16 mouse cellular contexts compared by ENCODE assay signal in genomic region chr16:70881098-70881850, GRCm38 (mm10).
DNase-seq lines count a peak whose midpoint lies in the region; ATAC-seq and TF ChIP-seq lines count a peak whose summit lies in the region.
"Had no signal": no experiment of that assay in that cellular context is flagged by ENCODE, and none has a peak within 500 bp of the region (broad histone marks: within the 10 kb centered on the region; RNA-seq: fewer than 3 reads in every experiment).

No protein-coding gene starts in this region.

- H3K36me3 ChIP-seq in hindbrain, embryonic 12.5 days, result no peaks in the 10 kb centered on the region
- H3K36me3 ChIP-seq in hindbrain, embryonic 11.5 days (ENCODE audit: control insufficient read depth, insufficient read depth, low read length), result no peaks in the 10 kb centered on the region
- H3K36me3 ChIP-seq in forebrain, postnatal 0 days (ENCODE audit: insufficient read depth), result no peaks in the 10 kb centered on the region
- H3K36me3 ChIP-seq in midbrain, embryonic 14.5 days (ENCODE audit: control insufficient read depth, insufficient read depth, low read length), result no peaks in the 10 kb centered on the region
- no peaks in the 10 kb centered on the region for H3K36me3 ChIP-seq in heart, embryonic 12.5 days
- H3K36me3 ChIP-seq: embryonic facial prominence, embryonic 13.5 days; heart, embryonic 13.5 days; lung, embryonic 15.5 days had no signal

- no peak for ATAC-seq in hindbrain, embryonic 12.5 days (ENCODE audit: low FRiP score)
- no peak for ATAC-seq in hindbrain, embryonic 11.5 days (ENCODE audit: low FRiP score)
- peak; percentile 81 for ATAC-seq in forebrain, postnatal 0 days
- ATAC-seq in midbrain, embryonic 14.5 days (ENCODE audit: low FRiP score, low TSS enrichment), result no peak; the same call in 1 of the 2 replicates
- no peak for ATAC-seq in heart, embryonic 12.5 days (ENCODE audit: insufficient number of reproducible peaks, low FRiP score)
- ATAC-seq in activated CD4-positive, CD25-positive, alpha-beta regulatory T cell, adult 4 months, result no peak

- H3K9ac ChIP-seq in hindbrain, embryonic 12.5 days, result no peak overlapping the region
- H3K9ac ChIP-seq in hindbrain, embryonic 11.5 days (ENCODE audit: low read depth, low read length), result no peak overlapping the region
- peak overlapping the region; percentile 40; the same call in 1 of the 2 replicates for H3K9ac ChIP-seq in forebrain, postnatal 0 days
- 0 out of 2 replicates have a peak overlapping the region, but pooled peaks have one; percentile 26 for H3K9ac ChIP-seq in midbrain, embryonic 14.5 days (replicated peaks; ENCODE audit: low read length)
- no peak overlapping the region for H3K9ac ChIP-seq in heart, embryonic 12.5 days
- H3K9ac ChIP-seq: embryonic facial prominence, embryonic 13.5 days; heart, embryonic 13.5 days; lung, embryonic 15.5 days had no signal

- no peak overlapping the region for H3K4me3 ChIP-seq in hindbrain, embryonic 12.5 days
- no peak overlapping the region for H3K4me3 ChIP-seq in hindbrain, embryonic 11.5 days (ENCODE audit: low read depth, low read length)
- no peak overlapping the region for H3K4me3 ChIP-seq in forebrain, postnatal 0 days (ENCODE audit: low read depth, low read length)
- no peak overlapping the region for H3K4me3 ChIP-seq in midbrain, embryonic 14.5 days (replicated peaks; ENCODE audit: low read depth, low read length)
- H3K4me3 ChIP-seq in heart, embryonic 12.5 days, result no peak overlapping the region
- H3K4me3 ChIP-seq: embryonic facial prominence, embryonic 13.5 days; gastrocnemius, adult 2 months; heart, embryonic 13.5 days; lung, embryonic 15.5 days had no signal

- WGBS in hindbrain, embryonic 12.5 days, result 63% methylated on average over 14 of the region's 14 CpGs
- WGBS in hindbrain, embryonic 11.5 days, result 75% methylated on average over 14 of the region's 14 CpGs
- 37% methylated on average over 14 of the region's 14 CpGs for WGBS in forebrain, postnatal 0 days
- WGBS in midbrain, embryonic 14.5 days, result 55% methylated on average over 14 of the region's 14 CpGs
- WGBS in heart, embryonic 12.5 days, result 77% methylated on average over 14 of the region's 14 CpGs

- peaks cover 11% of the 10 kb centered on the region for H3K4me1 ChIP-seq in hindbrain, embryonic 12.5 days
- H3K4me1 ChIP-seq in hindbrain, embryonic 11.5 days (replicated peaks; ENCODE audit: control insufficient read depth, insufficient read depth, low read length), result peaks cover 3% of the 10 kb centered on the region; the same call in 1 of the 2 replicates
- H3K4me1 ChIP-seq in forebrain, postnatal 0 days (ENCODE audit: insufficient read depth), result no peaks in the 10 kb centered on the region
- 0 out of 2 replicates have a peak, but pooled peaks cover 8% of the 10 kb centered on the region for H3K4me1 ChIP-seq in midbrain, embryonic 14.5 days (ENCODE audit: control insufficient read depth, insufficient read depth, low read length)
- no peaks in the 10 kb centered on the region for H3K4me1 ChIP-seq in heart, embryonic 12.5 days (replicated peaks)
- H3K4me1 ChIP-seq: embryonic facial prominence, embryonic 13.5 days; heart, embryonic 13.5 days; lung, embryonic 15.5 days had no signal

- no peak for DNase-seq in hindbrain, embryonic 11.5 days (ENCODE audit: low spot score)
- DNase-seq in Muller cell, postnatal 12 days (ENCODE audit: inconsistent ontology term), result peak; percentile 5
- peak; percentile 67 for DNase-seq in forebrain, postnatal 0 days
- DNase-seq in midbrain, embryonic 14.5 days, result peak; percentile 66
- DNase-seq in cerebellum, adult 11 months, result no peak
- DNase-seq: adrenal gland, postnatal 10 days; cerebellum, adult 18-20 months; gastrocnemius, adult 2 months; kidney, adult 11 months; thymus, postnatal 4 days had no signal

- H3K27me3 ChIP-seq in hindbrain, embryonic 12.5 days, result no peaks in the 10 kb centered on the region
- no peaks in the 10 kb centered on the region for H3K27me3 ChIP-seq in hindbrain, embryonic 11.5 days (ENCODE audit: control insufficient read depth, insufficient read depth, low read length)
- no peaks in the 10 kb centered on the region for H3K27me3 ChIP-seq in forebrain, postnatal 0 days (ENCODE audit: insufficient read depth, low read length)
- no peaks in the 10 kb centered on the region for H3K27me3 ChIP-seq in midbrain, embryonic 14.5 days (ENCODE audit: control insufficient read depth, insufficient read depth, low read length)
- no peaks in the 10 kb centered on the region for H3K27me3 ChIP-seq in heart, embryonic 12.5 days (replicated peaks)
- H3K27me3 ChIP-seq: embryonic facial prominence, embryonic 13.5 days; heart, embryonic 13.5 days; lung, embryonic 15.5 days had no signal

- no peak; the same call in 1 of the 2 replicates for TF ChIP-seq CTCF in forebrain, postnatal 0 days (IDR thresholded peaks at IDR 0.05; ENCODE audit: low read depth)

- H3K27ac ChIP-seq in hindbrain, embryonic 12.5 days, result peak overlapping the region; percentile 40
- no peak overlapping the region for H3K27ac ChIP-seq in hindbrain, embryonic 11.5 days (ENCODE audit: low read depth, low read length)
- H3K27ac ChIP-seq in forebrain, postnatal 0 days (ENCODE audit: low read depth, low read length), result peak overlapping the region; percentile 60
- H3K27ac ChIP-seq in midbrain, embryonic 14.5 days (replicated peaks; ENCODE audit: low read depth, low read length), result peak overlapping the region; percentile 79
- no peak overlapping the region for H3K27ac ChIP-seq in heart, embryonic 12.5 days (ENCODE audit: poor library complexity, severe bottlenecking)
- H3K27ac ChIP-seq: embryonic facial prominence, embryonic 13.5 days; gastrocnemius, adult 2 months; heart, embryonic 13.5 days; lung, embryonic 15.5 days had no signal

- H3K9me3 ChIP-seq in hindbrain, embryonic 12.5 days (replicated peaks), result no peaks in the 10 kb centered on the region
- H3K9me3 ChIP-seq in hindbrain, embryonic 11.5 days (ENCODE audit: control insufficient read depth, low read length), result no peaks in the 10 kb centered on the region
- no peaks in the 10 kb centered on the region for H3K9me3 ChIP-seq in forebrain, postnatal 0 days (ENCODE audit: low read length)
- no peaks in the 10 kb centered on the region for H3K9me3 ChIP-seq in midbrain, embryonic 14.5 days (ENCODE audit: control insufficient read depth, low read length)
- no peaks in the 10 kb centered on the region for H3K9me3 ChIP-seq in heart, embryonic 12.5 days (replicated peaks)
- H3K9me3 ChIP-seq: embryonic facial prominence, embryonic 13.5 days; heart, embryonic 13.5 days; lung, embryonic 15.5 days had no signal

- peak overlapping the region; percentile 24; the same call in 1 of the 2 replicates for H3K4me2 ChIP-seq in hindbrain, embryonic 12.5 days (replicated peaks)
- H3K4me2 ChIP-seq in hindbrain, embryonic 11.5 days (replicated peaks; ENCODE audit: low read depth, low read length), result no peak overlapping the region
- peak overlapping the region; percentile 27 for H3K4me2 ChIP-seq in forebrain, postnatal 0 days (ENCODE audit: low read depth)
- H3K4me2 ChIP-seq in midbrain, embryonic 14.5 days (ENCODE audit: low read length), result peak overlapping the region; percentile 40
- no peak overlapping the region for H3K4me2 ChIP-seq in heart, embryonic 12.5 days
- H3K4me2 ChIP-seq: embryonic facial prominence, embryonic 13.5 days; heart, embryonic 13.5 days; lung, embryonic 15.5 days had no signal

Comparison
In these comparisons a context has a peak if more than half of its experiments do, and no peak if none do; other contexts are left out.
1. H3K27ac ChIP-seq: peak in hindbrain, embryonic 12.5 days (single experiment), forebrain, postnatal 0 days (single experiment) and midbrain, embryonic 14.5 days (single experiment); none in hindbrain, embryonic 11.5 days (single experiment) and heart, embryonic 12.5 days (single experiment).
2. H3K4me2 ChIP-seq: peak in hindbrain, embryonic 12.5 days (single experiment), forebrain, postnatal 0 days (single experiment) and midbrain, embryonic 14.5 days (single experiment); none in hindbrain, embryonic 11.5 days (single experiment) and heart, embryonic 12.5 days (single experiment).
3. H3K9ac ChIP-seq: peak in forebrain, postnatal 0 days (single experiment) and midbrain, embryonic 14.5 days (single experiment); none in hindbrain, embryonic 12.5 days (single experiment), hindbrain, embryonic 11.5 days (single experiment) and heart, embryonic 12.5 days (single experiment).
4. DNase-seq: peak in Muller cell, postnatal 12 days (single experiment), forebrain, postnatal 0 days (single experiment) and midbrain, embryonic 14.5 days (single experiment); none in hindbrain, embryonic 11.5 days (single experiment) and cerebellum, adult 11 months (single experiment).